Mouse (Mus musculus): ENCODE results near the gene Smim26. TPM values are rescaled to one million over a fixed set of nuclear protein-coding genes. Genes with fewer than 3 reads are reported as not detected.
"Not testable (repeated sequence)": the region's sequence is repeated elsewhere in the genome, so short reads cannot be mapped to it uniquely, and the experiment has no call there.

Gene Smim26
- 147 and 151 TPM in 2 replicates for polyA plus RNA-seq (2012; ENCODE audit: insufficient read depth, insufficient read length, missing spikeins)

GRCm38 (mm10) chr2:144593951-144594651 is at the start of gene Smim26:
Gene Smim26, plus strand, starts transcription at chr2:144594054.
- Histone ChIP-seq H3K4me1 (ENCODE audit: control insufficient read depth, insufficient read depth, insufficient read length, low read length) (no peaks in the 10 kb centered on the region), H3K27ac (replicated peaks; ENCODE audit: low read depth, low read length) (peak within 1 kb of the TSS; percentile 55; the same call in 1 of the 2 replicates), H3K4me3 (ENCODE audit: insufficient read depth, low read depth, low read length) (peak within 1 kb of the TSS; percentile 90)

GRCm38 (mm10) chr2:144544630-144545029 is 49.2 kb upstream of the Smim26 start:
- Histone ChIP-seq H3K4me3 (ENCODE audit: insufficient read depth, low read depth, low read length) (no peak overlapping the region), H3K27ac (replicated peaks; ENCODE audit: low read depth, low read length) (no peak overlapping the region), H3K4me1 (ENCODE audit: control insufficient read depth, insufficient read depth, insufficient read length, low read length) (no peaks in the 10 kb centered on the region)

- Histone ChIP-seq H3K4me1 (ENCODE audit: control insufficient read depth, insufficient read depth, insufficient read length, low read length) (no peaks in the 10 kb centered on the region), H3K4me3 (ENCODE audit: insufficient read depth, low read depth, low read length) (no peak overlapping the region), H3K27ac (replicated peaks; ENCODE audit: low read depth, low read length) (no peak overlapping the region)
Measured at GRCm38 (mm10) chr2:144545061-144545460, 48.8 kb upstream of the Smim26 start.

GRCm38 (mm10) chr2:144545481-144545880 is 48.4 kb upstream of the Smim26 start:
- Histone ChIP-seq H3K4me1 (ENCODE audit: control insufficient read depth, insufficient read depth, insufficient read length, low read length) (no peaks in the 10 kb centered on the region), H3K4me3 (ENCODE audit: insufficient read depth, low read depth, low read length) (no peak overlapping the region), H3K27ac (replicated peaks; ENCODE audit: low read depth, low read length) (no peak overlapping the region)

- no peaks in the 10 kb centered on the region for H3K4me1 ChIP-seq (ENCODE audit: control insufficient read depth, insufficient read depth, insufficient read length, low read length)
- no peak overlapping the region for H3K4me3 ChIP-seq (ENCODE audit: insufficient read depth, low read depth, low read length)
- no peak overlapping the region for H3K27ac ChIP-seq (replicated peaks; ENCODE audit: low read depth, low read length)
Measured at GRCm38 (mm10) chr2:144547559-144547958, 46.3 kb upstream of the Smim26 start.

GRCm38 (mm10) chr2:144550529-144550928 is 43.3 kb upstream of the Smim26 start, which contains the start of gene Rbbp9:
Gene Rbbp9, minus strand, starts transcription at chr2:144550869.
- H3K27ac ChIP-seq (replicated peaks; ENCODE audit: low read depth, low read length): no peak within 1 kb of the TSS
- no peaks in the 10 kb centered on the region for H3K4me1 ChIP-seq (ENCODE audit: control insufficient read depth, insufficient read depth, insufficient read length, low read length)
- H3K4me3 ChIP-seq (ENCODE audit: insufficient read depth, low read depth, low read length): peak within 1 kb of the TSS; percentile 82

- Histone ChIP-seq H3K4me3 (ENCODE audit: insufficient read depth, low read depth, low read length) (no peak overlapping the region), H3K27ac (replicated peaks; ENCODE audit: low read depth, low read length) (no peak overlapping the region), H3K4me1 (ENCODE audit: control insufficient read depth, insufficient read depth, insufficient read length, low read length) (no peaks in the 10 kb centered on the region)
Measured at GRCm38 (mm10) chr2:144553905-144554304, 39.9 kb upstream of the Smim26 start.

GRCm38 (mm10) chr2:144555286-144555819 is 38.5 kb upstream of the Smim26 start:
- Histone ChIP-seq H3K4me1 (ENCODE audit: control insufficient read depth, insufficient read depth, insufficient read length, low read length) (no peaks in the 10 kb centered on the region), H3K27ac (replicated peaks; ENCODE audit: low read depth, low read length) (peak overlapping the region; percentile 94), H3K4me3 (ENCODE audit: insufficient read depth, low read depth, low read length) (peak overlapping the region; percentile 71)

GRCm38 (mm10) chr2:144555820-144556552 is 37.9 kb upstream of the Smim26 start, which contains the start of gene Sec23b:
Gene Sec23b, plus strand, starts transcription at chr2:144556229.
- H3K4me3 ChIP-seq (ENCODE audit: insufficient read depth, low read depth, low read length): peak within 1 kb of the TSS; percentile 88
- H3K4me1 ChIP-seq (ENCODE audit: control insufficient read depth, insufficient read depth, insufficient read length, low read length): no peaks in the 10 kb centered on the region
- H3K27ac ChIP-seq (replicated peaks; ENCODE audit: low read depth, low read length): peak within 1 kb of the TSS; percentile 94

GRCm38 (mm10) chr2:144588723-144589122 is 5.1 kb upstream of the Smim26 start:
- H3K27ac ChIP-seq (replicated peaks; ENCODE audit: low read depth, low read length): no peak overlapping the region
- no peak overlapping the region for H3K4me3 ChIP-seq (ENCODE audit: insufficient read depth, low read depth, low read length)
- H3K4me1 ChIP-seq (ENCODE audit: control insufficient read depth, insufficient read depth, insufficient read length, low read length): no peaks in the 10 kb centered on the region

- H3K4me3 ChIP-seq (ENCODE audit: insufficient read depth, low read depth, low read length); H3K4me1 ChIP-seq (ENCODE audit: control insufficient read depth, insufficient read depth, insufficient read length, low read length); H3K27ac ChIP-seq (replicated peaks; ENCODE audit: low read depth, low read length): not testable (repeated sequence)
Measured at GRCm38 (mm10) chr2:144593036-144593435, 818 bp upstream of the Smim26 start.

- Histone ChIP-seq H3K27ac (replicated peaks; ENCODE audit: low read depth, low read length) (no peak overlapping the region), H3K4me3 (ENCODE audit: insufficient read depth, low read depth, low read length) (no peak overlapping the region), H3K4me1 (ENCODE audit: control insufficient read depth, insufficient read depth, insufficient read length, low read length) (no peaks in the 10 kb centered on the region)
Measured at GRCm38 (mm10) chr2:144598006-144598405, 4.2 kb downstream of the Smim26 start.

- no peaks in the 10 kb centered on the region for H3K4me1 ChIP-seq (ENCODE audit: control insufficient read depth, insufficient read depth, insufficient read length, low read length)
- H3K4me3 ChIP-seq (ENCODE audit: insufficient read depth, low read depth, low read length): peak within 1 kb of the TSS; percentile 99
- peak within 1 kb of the TSS; percentile 56 for H3K27ac ChIP-seq (replicated peaks; ENCODE audit: low read depth, low read length)
Measured at GRCm38 (mm10) chr2:144599831-144600687, 6.2 kb downstream of the Smim26 start, which contains the start of gene Dtd1. Gene Dtd1, plus strand, starts transcription at chr2:144599897.

- Histone ChIP-seq H3K4me1 (ENCODE audit: control insufficient read depth, insufficient read depth, insufficient read length, low read length) (no peaks in the 10 kb centered on the region), H3K27ac (replicated peaks; ENCODE audit: low read depth, low read length) (no peak overlapping the region), H3K4me3 (ENCODE audit: insufficient read depth, low read depth, low read length) (no peak overlapping the region)
Measured at GRCm38 (mm10) chr2:144601576-144601975, 7.7 kb downstream of the Smim26 start.
